Mouse (Mus musculus) kidney, adult 2 months (tissue): ENCODE data around the gene Ercc2.

Experiments
- CTCF ChIP-seq: fragments of 200-500 bp; conservative IDR thresholded peaks from 2 replicates; pipeline ENCODE4 v1.5.1; 2011; ENCODE audit warnings: low read depth, mild to moderate bottlenecking, control low read depth, low read length, moderate library complexity, mixed read lengths; ENCODE audit not compliant: insufficient read depth, insufficient read length
- POLR2A ChIP-seq: fragments of 200-500 bp; IDR thresholded peaks from one replicate; pipeline ENCODE4 v1.6.1; 2011; ENCODE audit warnings: low read depth, low read length, control low read depth

- TF ChIP-seq POLR2A (no peak), CTCF (no peak)
These were observed 31.6 kb upstream of the Ercc2 start for GRCm38 (mm10) chr7:19350221-19350620.
